Mouse (Mus musculus) regulatory T cell (primary cell): Measurements from ENCODE around the gene Mink1.

ENCODE experiments used
- in situ Hi-C: fragments of 300-600 bp; cut with MboI, MseI; formaldehyde crosslinking; loops from one replicate; pipeline ENCODE4 v1.15.1; 2025; ENCODE audit warnings: high pct_unique_total_duplicates

Mink1 gene

GRCm38 (mm10) chr11:70652029-70652883 is 89.6 kb downstream of the Mink1 start:
- in situ Hi-C loops: loop anchor here (5.0 to 25.0 kb wide), 2 partner anchors 50 to 1240 kb away; partner anchors contain the start of genes Inca1, Kdm6b and Kif1c

DNA sequence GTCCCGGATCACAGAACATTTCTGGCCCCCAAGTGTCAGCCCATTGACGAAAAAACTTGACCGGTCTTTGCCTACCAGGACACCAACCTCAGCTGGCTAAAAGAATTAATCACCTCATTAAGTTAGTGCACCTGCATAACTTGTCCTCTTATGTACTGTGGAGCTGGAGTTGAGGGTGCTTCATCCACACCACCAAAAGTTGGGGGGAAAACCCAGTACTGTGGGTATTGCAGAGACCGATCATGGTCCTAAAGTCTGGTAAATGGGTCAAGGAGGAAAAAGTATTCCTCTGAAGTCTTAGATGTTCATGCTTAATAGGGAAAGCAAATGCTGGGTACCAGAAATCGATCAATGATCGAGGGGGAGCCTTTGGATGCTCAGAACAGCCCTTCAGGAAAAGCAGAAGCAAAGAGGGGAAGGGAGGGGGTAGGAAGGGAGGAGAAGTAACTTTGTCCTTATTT is 90.2 kb downstream of the Mink1 start:
- in situ Hi-C loops: loop anchor here (5.0 to 25.0 kb wide), 2 partner anchors 49 to 1241 kb away; partner anchors contain the start of genes Inca1, Kdm6b and Kif1c

- in situ Hi-C loops: loop anchor here (5.0 to 25.0 kb wide), 2 partner anchors 49 to 1241 kb away; partner anchors contain the start of genes Inca1, Kdm6b and Kif1c
These were observed 90.9 kb downstream of the Mink1 start for GRCm38 (mm10) chr11:70653345-70654197.

DNA sequence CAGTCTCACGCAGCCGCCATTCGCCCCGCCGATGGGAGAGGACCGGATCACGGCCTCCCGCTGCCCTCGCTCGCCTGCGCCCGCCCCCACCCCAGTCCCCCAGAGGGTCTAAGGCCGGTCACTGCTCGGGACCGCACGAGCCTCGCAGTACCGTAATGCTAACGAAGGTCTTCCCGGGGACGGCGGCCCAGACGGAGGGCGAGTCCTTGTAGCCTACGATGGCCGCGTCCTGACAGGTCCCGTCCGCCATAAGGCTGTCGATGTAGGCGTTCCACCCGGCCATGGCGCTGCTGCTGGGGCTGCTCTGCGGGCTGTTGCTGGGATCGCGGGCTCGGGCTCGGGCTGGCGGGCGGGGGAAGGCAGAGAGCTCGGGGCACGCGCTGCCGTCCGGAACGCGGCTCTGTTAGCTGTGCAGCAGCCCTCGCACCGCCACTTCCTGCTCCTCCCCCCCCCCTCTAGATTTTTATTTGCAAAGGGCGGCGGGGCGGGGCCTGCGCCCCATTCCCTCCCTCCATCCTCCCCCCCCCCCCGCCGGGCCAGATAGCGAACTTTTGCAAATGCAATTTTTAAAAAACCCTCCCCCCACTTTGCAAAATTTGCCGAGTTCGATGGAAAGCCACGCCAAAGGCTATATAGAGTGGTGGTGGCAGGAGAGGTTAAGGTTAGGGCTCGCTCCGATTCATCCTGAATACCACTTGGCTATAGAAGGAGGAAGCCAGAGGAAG is 91.7 kb downstream of the Mink1 start, which contains the start of gene Pfn1:
TSS of gene Pfn1 (minus strand) at position 447 of the 725 bp plus-strand sequence.
- in situ Hi-C loops: loop anchor here (5.0 to 25.0 kb wide), 2 partner anchors 48 to 1242 kb away; partner anchors contain the start of genes Inca1, Kdm6b and Kif1c

GRCm38 (mm10) chr11:70654923-70655570 is 92.4 kb downstream of the Mink1 start:
- in situ Hi-C loops: loop anchor here (5.0 to 25.0 kb wide), 2 partner anchors 47 to 1243 kb away; partner anchors contain the start of genes Inca1, Kdm6b and Kif1c

DNA sequence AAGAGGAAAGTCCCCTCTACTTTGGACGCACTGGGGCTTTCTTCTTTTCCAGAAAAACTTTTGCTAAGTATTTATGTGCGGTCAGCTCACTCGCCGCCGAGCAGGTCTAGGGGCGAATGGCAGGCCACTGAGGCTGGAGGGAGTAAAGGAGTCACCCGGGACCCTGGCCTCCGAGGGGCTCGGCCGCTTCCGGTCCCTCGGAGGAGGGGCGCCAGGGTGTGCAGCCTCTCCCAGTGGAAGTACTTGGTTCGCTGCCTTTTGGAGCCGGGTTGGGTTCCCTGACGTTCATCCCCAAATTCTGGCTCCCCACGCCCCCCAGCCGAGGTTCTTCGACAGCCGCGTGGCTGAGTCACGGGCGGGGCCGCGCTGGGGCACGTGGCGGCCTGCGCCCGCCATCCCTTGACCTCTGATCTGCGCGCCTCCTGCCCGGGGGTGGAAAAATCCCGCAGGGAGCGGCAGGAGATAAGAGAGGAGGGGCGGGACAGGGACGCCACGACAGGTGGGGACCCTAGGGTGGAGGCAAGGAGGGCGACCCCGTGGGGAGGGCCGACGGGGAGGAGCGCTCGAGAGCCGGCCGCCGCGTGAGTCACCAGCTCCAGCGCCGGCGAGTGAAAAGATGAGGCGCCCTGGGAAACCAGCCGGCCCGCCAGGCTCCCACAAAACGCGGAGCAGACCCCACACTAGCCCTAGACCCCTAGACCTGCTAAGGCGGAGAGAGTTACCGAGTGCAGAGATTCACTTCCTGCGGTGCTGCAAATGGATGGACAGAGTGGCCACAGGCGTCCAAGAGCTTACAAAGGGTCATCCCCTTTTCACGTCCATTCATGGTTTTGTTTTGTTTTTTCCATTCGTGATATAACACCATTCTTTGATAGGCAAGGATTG is 93.1 kb downstream of the Mink1 start:
- in situ Hi-C loops: loop anchor here (25.0 kb wide), 1 partner anchor 1244 kb away; the partner anchor contains the start of gene Kdm6b

GRCm38 (mm10) chr11:70656456-70656927 is 93.8 kb downstream of the Mink1 start:
- in situ Hi-C loops: loop anchor here (25.0 kb wide), 1 partner anchor 1244 kb away; the partner anchor contains the start of gene Kdm6b

GRCm38 (mm10) chr11:70656964-70657363 is 94.3 kb downstream of the Mink1 start, which contains the start of gene Eno3:
TSS of gene Eno3 (plus strand) at chr11:70657202.
- in situ Hi-C loops: loop anchor here (25.0 kb wide), 1 partner anchor 1245 kb away; the partner anchor contains the start of gene Kdm6b

DNA sequence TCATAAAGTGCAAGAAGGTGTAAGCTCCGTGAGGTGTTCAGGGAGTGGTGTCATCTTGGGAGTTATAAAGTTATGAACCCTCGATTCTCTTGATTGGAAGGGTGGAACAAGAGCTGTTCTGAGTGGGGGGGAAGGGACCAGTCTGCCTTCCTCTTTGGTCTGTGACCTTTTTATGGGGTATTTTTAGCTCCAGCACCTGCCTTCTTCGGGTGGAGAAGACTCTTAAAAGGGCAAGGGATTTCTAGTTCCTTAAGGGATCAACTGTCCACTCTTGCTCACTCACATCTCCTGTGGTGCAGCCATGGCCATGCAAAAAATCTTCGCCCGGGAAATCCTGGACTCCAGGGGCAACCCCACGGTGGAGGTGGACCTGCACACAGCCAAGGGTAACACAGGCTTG is 94.9 kb downstream of the Mink1 start:
- in situ Hi-C loops: loop anchor here (25.0 kb wide), 1 partner anchor 1245 kb away; the partner anchor contains the start of gene Kdm6b

- in situ Hi-C loops: loop anchor here (25.0 kb wide), 1 partner anchor 1246 kb away; the partner anchor contains the start of gene Kdm6b
These were observed 95.3 kb downstream of the Mink1 start for GRCm38 (mm10) chr11:70657991-70658390.

- in situ Hi-C loops: loop anchor here (25.0 kb wide), 1 partner anchor 1246 kb away; the partner anchor contains the start of gene Kdm6b
These were observed 95.8 kb downstream of the Mink1 start for GRCm38 (mm10) chr11:70658521-70658920.

GRCm38 (mm10) chr11:70658942-70659341 is 96.3 kb downstream of the Mink1 start:
- in situ Hi-C loops: loop anchor here (25.0 kb wide), 1 partner anchor 1247 kb away; the partner anchor contains the start of gene Kdm6b

GRCm38 (mm10) chr11:70660571-70660970 is 97.9 kb downstream of the Mink1 start:
- in situ Hi-C loops: loop anchor here (25.0 kb wide), 1 partner anchor 1248 kb away; the partner anchor contains the start of gene Kdm6b

GRCm38 (mm10) chr11:70663101-70663500 is 100.4 kb downstream of the Mink1 start:
- in situ Hi-C loops: loop anchor here (25.0 kb wide), 1 partner anchor 1251 kb away; the partner anchor contains the start of gene Kdm6b

DNA sequence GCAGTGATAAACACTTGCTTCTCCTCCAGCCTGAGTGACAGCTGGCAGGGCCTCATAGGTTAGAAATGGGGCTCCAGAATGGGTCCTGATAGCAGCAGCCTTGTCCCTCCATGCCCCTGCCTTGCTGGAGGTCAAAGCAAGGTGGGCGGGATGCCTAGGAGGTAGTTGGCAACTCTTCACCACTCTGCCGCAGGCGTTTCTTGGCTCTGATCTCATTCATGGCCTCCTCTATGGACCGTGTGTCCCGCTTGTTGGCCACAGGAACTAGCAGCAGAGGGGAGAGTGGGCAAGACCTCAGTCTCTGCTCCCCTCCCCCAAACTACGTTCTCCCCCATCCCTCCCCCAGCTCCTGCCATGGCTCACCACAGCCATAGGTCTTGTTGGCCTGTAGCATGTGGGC is 101.3 kb downstream of the Mink1 start:
- in situ Hi-C loops: loop anchor here (25.0 kb wide), 1 partner anchor 1252 kb away; the partner anchor contains the start of gene Kdm6b
